Mouse (Mus musculus) frontal cortex, postnatal 36 days (tissue): ENCODE data around the gene March10.

Experiments used
- DNase-seq, 2 experiments: peaks; one replicate each; pipeline ENCODE4 v3.0.0; 2022; ENCODE audit warnings: low spot score in 2 of 2

The March10 gene

GRCm38 (mm10) chr11:105312972-105313632 is 143.4 kb downstream of the March10 start:
- peak in 1 of 2 experiments; percentile 37 for DNase-seq

DNA sequence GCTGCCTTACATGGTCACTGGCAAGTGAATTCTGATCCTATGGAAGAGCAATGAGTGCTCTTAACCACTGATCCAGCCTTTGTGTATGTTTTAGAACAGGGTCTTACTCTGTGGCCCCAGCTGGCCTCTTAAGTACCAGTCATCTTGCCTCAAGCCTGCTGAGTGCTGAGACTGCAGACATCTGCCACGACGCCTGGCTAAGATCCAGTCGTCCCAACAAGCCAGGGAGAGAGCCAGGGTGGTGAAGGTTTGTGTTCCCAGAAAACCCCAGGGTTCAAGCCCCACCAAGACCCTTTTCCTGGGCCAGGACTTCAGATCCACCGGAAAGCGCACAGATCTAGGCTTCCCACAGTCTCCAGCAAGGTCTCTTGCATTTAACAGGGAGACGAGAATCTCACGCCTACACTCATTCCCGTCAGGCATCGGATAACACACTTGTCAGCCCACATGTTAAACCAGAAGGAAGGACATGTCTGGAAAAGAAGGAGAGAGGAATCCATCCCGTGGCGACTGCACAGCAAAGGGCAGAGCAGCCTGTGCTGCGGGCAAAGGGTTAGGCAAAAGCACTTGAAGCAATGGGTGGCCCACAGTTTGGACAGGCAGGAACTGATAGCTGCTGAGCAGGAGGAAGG is 144.1 kb downstream of the March10 start:
- DNase-seq = peak; percentile 28 to 55

GRCm38 (mm10) chr11:105311291-105311975 is 145.1 kb downstream of the March10 start:
- peak in 1 of 2 experiments; percentile 19 for DNase-seq
